Mouse (Mus musculus) A20 (cell line): ENCODE results near the gene Etd.
"Not testable (repeated sequence)": the region's sequence is repeated elsewhere in the genome, so short reads cannot be mapped to it uniquely, and the experiment has no call there.

Experiments used
- DNase-seq: peaks from one replicate; pipeline ENCODE4 v3.0.0-alpha.2; 2011; ENCODE audit warnings: low read depth, low spot score

Etd gene

GRCm38 (mm10) chrX:53434618-53435017 is at the start of gene Etd:
TSS of gene Etd (plus strand) at chrX:53434918.
- DNase-seq, result no peak

- DNase-seq, result no peak
Observed at GRCm38 (mm10) chrX:53386362-53386761, 48.4 kb upstream of the Etd start.

- peak; percentile 19 for DNase-seq
Observed at GRCm38 (mm10) chrX:53432888-53433287, 1.8 kb upstream of the Etd start.

- no peak for DNase-seq
Observed at GRCm38 (mm10) chrX:53459573-53459972, 24.9 kb downstream of the Etd start.

- not testable (repeated sequence) for DNase-seq
Observed at GRCm38 (mm10) chrX:53464194-53464593, 29.5 kb downstream of the Etd start.
